Mouse (Mus musculus) gastrocnemius, postnatal 14 days (tissue): Measurements from ENCODE around the gene Qtrt1. TPM values are rescaled to one million over a fixed set of nuclear protein-coding genes. Genes with fewer than 3 reads are reported as not detected.

Experiments
- DNase-seq: peaks from one replicate; pipeline ENCODE4 v3.0.0; 2021; ENCODE audit warnings: mixed read lengths
- intact Hi-C: fragments of 180-260 bp; cut with DNase I; formaldehyde crosslinking; loops from one replicate; pipeline ENCODE4 v1.15.1; 2025; ENCODE audit warnings: low total_unique reads
- long read RNA-seq, 2 experiments: library from polyadenylated mRNA; stranded (forward); transcript quantifications; one replicate each; pipeline ENCODE4 v2.0.0; 2021
- total RNA-seq, 2 experiments: library from RNA; stranded (reverse); gene quantifications; 2 replicates each; pipeline ENCODE4 v1.2.3; 2021

The Qtrt1 gene
- total RNA-seq = 1 to 10 TPM; 5.5 to 8.1 TPM
- long read RNA-seq, experiment 1, transcript Qtrt1-201 (10 exons, 1,316 nt) = major isoform, 7 of 8 reads
- long read RNA-seq, experiment 1, partial matches to known transcripts = 0 of 8 reads
- long read RNA-seq, experiment 1, other reads (novel, unspliced or antisense) = 1 of 8 reads
- long read RNA-seq, experiment 2, partial matches to known transcripts = 0 of 4 reads
- long read RNA-seq, experiment 2, other reads (novel, unspliced or antisense) = 0 of 4 reads

GRCm38 (mm10) chr9:21411669-21412550 lies at the start of gene Qtrt1:
TSS of gene Qtrt1 (plus strand) at chr9:21411837.
- intact Hi-C loops = no loop called here
- DNase-seq = peak; percentile 80

- DNase-seq = peak; percentile 48
- intact Hi-C loops = no loop called here
Observed at GRCm38 (mm10) chr9:21366541-21367220, 45.0 kb upstream of the Qtrt1 start.

GRCm38 (mm10) chr9:21367357-21368111 lies 44.1 kb upstream of the Qtrt1 start, which contains the start of gene Ilf3:
TSS of gene Ilf3 (plus strand) at chr9:21367871.
- peak; percentile 100 for DNase-seq
- intact Hi-C loops = no loop called here

GRCm38 (mm10) chr9:21368131-21368584 lies 43.5 kb upstream of the Qtrt1 start:
- intact Hi-C loops = no loop called here
- peak; percentile 75 for DNase-seq

GRCm38 (mm10) chr9:21369080-21369479 lies 42.6 kb upstream of the Qtrt1 start:
- DNase-seq = no peak
- intact Hi-C loops = no loop called here

- DNase-seq = no peak
- intact Hi-C loops = loop anchor here (5.0 kb wide), 1 partner anchor 36 kb away; no protein-coding TSS in a partner anchor
Observed at GRCm38 (mm10) chr9:21370876-21371275, 40.8 kb upstream of the Qtrt1 start.

GRCm38 (mm10) chr9:21372508-21372907 lies 39.1 kb upstream of the Qtrt1 start:
- no peak for DNase-seq
- intact Hi-C loops = loop anchor here (5.0 kb wide), 1 partner anchor 35 kb away; no protein-coding TSS in a partner anchor

- intact Hi-C loops = no loop called here
- DNase-seq = no peak
Observed at GRCm38 (mm10) chr9:21379195-21379594, 32.4 kb upstream of the Qtrt1 start.

- intact Hi-C loops = no loop called here
Observed at GRCm38 (mm10) chr9:21380868-21381267, 30.8 kb upstream of the Qtrt1 start.

GRCm38 (mm10) chr9:21383966-21384365 lies 27.7 kb upstream of the Qtrt1 start:
- DNase-seq = no peak
- intact Hi-C loops = no loop called here

More at GRCm38 (mm10) chr9:21380868-21381267, 30.8 kb upstream of the Qtrt1 start:
- no peak for DNase-seq

GRCm38 (mm10) chr9:21392646-21393175 lies 18.9 kb upstream of the Qtrt1 start:
- no peak for DNase-seq
- intact Hi-C loops = no loop called here

- no peak for DNase-seq
- intact Hi-C loops = no loop called here
Observed at GRCm38 (mm10) chr9:21395692-21396091, 15.9 kb upstream of the Qtrt1 start.

GRCm38 (mm10) chr9:21397170-21397569 lies 14.5 kb upstream of the Qtrt1 start:
- intact Hi-C loops = no loop called here
- DNase-seq = no peak

- no peak for DNase-seq
- intact Hi-C loops = no loop called here
Observed at GRCm38 (mm10) chr9:21401042-21401441, 10.6 kb upstream of the Qtrt1 start.

- intact Hi-C loops = no loop called here
- no peak for DNase-seq
Observed at GRCm38 (mm10) chr9:21402764-21403253, 8.8 kb upstream of the Qtrt1 start.

- intact Hi-C loops = no loop called here
- no peak for DNase-seq
Observed at GRCm38 (mm10) chr9:21403745-21404144, 7.9 kb upstream of the Qtrt1 start.

- intact Hi-C loops = loop anchor here (5.0 kb wide), 2 partner anchors 33 to 93 kb away; partner anchors contain the start of gene Ap1m2
Observed at GRCm38 (mm10) chr9:21405525-21405924, 6.1 kb upstream of the Qtrt1 start.

GRCm38 (mm10) chr9:21407951-21408350 lies 3.7 kb upstream of the Qtrt1 start:
- intact Hi-C loops = loop anchor here (5.0 kb wide), 2 partner anchors 36 to 96 kb away; partner anchors contain the start of gene Ap1m2
- DNase-seq = no peak

More at GRCm38 (mm10) chr9:21405525-21405924, 6.1 kb upstream of the Qtrt1 start:
- DNase-seq = no peak
